Mouse (Mus musculus) midbrain, embryonic 14.5 days (tissue): Measurements from ENCODE around the gene Hsf5. TPM values are rescaled to one million over a fixed set of nuclear protein-coding genes. Genes with fewer than 3 reads are reported as not detected.

Source experiments
- ATAC-seq: fragments of 200-750 bp; cut with Nextera tagmentation; 2 replicates; pipeline ENCODE4 v1.8.0; 2017; ENCODE audit warnings: moderate number of reproducible peaks, moderate library complexity; ENCODE audit not compliant: low FRiP score, low TSS enrichment
- DNase-seq: peaks from one replicate; pipeline ENCODE4 v3.0.0-alpha.2; 2015
- H3K27ac ChIP-seq: fragments of 300-500 bp; sonication (generic); replicated peaks from 2 replicates; pipeline ENCODE4 v1.5.1; 2014; ENCODE audit warnings: mild to moderate bottlenecking, low read depth, low read length, moderate library complexity
- H3K27me3 ChIP-seq: fragments of 300-500 bp; sonication (generic); 2 replicates; pipeline ENCODE4 v1.6.1; 2014; ENCODE audit warnings: low read length, control low read depth, mixed read lengths; ENCODE audit not compliant: control insufficient read depth, insufficient read depth
- H3K36me3 ChIP-seq: fragments of 300-500 bp; sonication (generic); 2 replicates; pipeline ENCODE4 v1.6.1; 2014; ENCODE audit warnings: low read length, control low read depth; ENCODE audit not compliant: control insufficient read depth, insufficient read depth
- H3K4me1 ChIP-seq: fragments of 300-500 bp; sonication (generic); 2 replicates; pipeline ENCODE4 v1.6.1; 2014; ENCODE audit warnings: mild to moderate bottlenecking, antibody characterized with exemption, low read length, control low read depth; ENCODE audit not compliant: control insufficient read depth, insufficient read depth
- H3K4me2 ChIP-seq: fragments of 300-500 bp; sonication (generic); 2 replicates; pipeline ENCODE4 v1.6.1; 2014; ENCODE audit warnings: mild to moderate bottlenecking, low read length, moderate library complexity
- H3K4me3 ChIP-seq: fragments of 300-500 bp; sonication (generic); replicated peaks from 2 replicates; pipeline ENCODE4 v1.5.1; 2014; ENCODE audit warnings: low read depth, low read length
- H3K9ac ChIP-seq: fragments of 300-500 bp; sonication (generic); replicated peaks from 2 replicates; pipeline ENCODE4 v1.6.1; 2014; ENCODE audit warnings: mild to moderate bottlenecking, low read length, moderate library complexity
- H3K9me3 ChIP-seq: fragments of 300-500 bp; sonication (generic); 2 replicates; pipeline ENCODE4 v1.6.1; 2016; ENCODE audit warnings: low read length, control low read depth, mixed read lengths; ENCODE audit not compliant: control insufficient read depth
- WGBS: fragments of 180-500 bp; shearing (Covaris S2); extraction: QIAGEN DNeasy Blood & Tissue Kit; methylation state at CpG from one replicate; pipeline ENCODE4 v1.1.7; 2014; 5-methylcytosine and 5-hydroxymethylcytosine counted together
- polyA plus RNA-seq: library from polyadenylated mRNA; unstranded; fragments of >200 nt; fragmentation: Nextera tagmentation; extraction: Ambion mirVana; gene quantifications from 2 replicates; pipeline ENCODE4 v1.2.1, GENCODE M21; 2014

Gene Hsf5
- polyA plus RNA-seq, 1 experiment from 2014 or later = 0.37 TPM

DNA sequence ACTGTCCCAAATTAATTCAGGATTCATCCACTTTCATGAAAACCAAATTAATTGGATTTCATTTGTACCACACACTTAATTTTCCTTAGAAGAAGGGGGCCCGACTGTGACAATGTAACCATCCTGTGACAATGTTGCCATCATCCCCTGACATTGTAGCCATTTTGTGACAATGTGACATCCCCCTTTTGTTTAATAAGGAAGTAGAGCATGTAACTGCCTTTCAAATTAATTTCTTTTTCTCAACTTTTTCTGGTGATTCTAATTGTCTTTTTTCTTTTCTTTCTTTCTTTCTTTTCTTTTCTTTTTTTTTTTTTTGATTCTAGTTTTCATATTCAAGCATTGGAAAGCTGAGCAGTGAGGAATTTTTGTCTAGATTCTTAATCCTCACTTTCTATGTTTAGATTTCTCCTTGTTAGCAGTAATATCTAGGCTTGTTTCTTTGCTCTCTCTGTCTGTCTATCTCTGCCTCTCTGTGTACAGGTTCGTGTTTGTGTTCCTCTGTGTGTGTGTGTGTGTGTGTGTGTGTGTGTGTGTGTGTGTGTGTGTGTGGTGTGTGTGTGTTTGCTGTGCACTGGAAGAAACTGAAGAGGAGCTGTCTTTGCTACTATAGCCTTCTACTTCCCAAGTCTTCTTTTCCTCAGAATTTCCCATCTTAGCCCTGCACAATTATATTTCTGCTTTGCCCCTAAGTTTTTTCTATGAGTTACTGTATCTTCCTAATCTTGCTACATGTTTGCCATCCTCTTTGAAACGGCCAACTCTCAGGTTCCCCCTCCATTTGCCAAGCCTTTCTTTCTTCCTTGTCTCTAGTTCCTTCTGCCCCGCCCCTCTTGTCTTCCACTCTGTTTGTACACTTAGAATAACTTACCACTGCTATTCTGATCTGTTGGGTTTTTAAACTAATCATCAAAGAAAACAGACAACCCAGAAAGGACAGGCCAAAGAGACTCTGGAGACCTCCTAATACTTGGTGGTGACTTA lies 50.4 kb downstream of the Hsf5 start:
- no peak for DNase-seq

DNA sequence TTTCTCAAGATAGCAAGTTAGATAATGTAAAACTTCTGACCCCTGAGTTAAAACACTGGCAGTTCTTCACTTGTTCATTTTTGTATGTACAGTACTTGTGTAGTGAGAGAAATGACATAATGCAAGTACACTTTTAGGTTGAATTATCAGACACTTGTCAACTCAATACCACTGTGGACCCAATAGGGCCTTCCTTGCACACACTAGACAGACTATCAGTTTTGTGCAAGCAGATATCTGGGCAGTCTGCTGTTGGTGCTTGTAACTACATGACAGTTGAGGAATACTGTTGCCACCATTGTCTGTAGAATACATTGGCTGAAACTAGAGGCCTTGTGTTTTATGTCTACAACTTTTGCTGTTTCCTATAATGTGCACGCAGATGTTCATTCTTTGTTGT lies 56.3 kb downstream of the Hsf5 start:
- no peaks in the 10 kb centered on the region for H3K4me1 ChIP-seq
- DNase-seq (no peak), ATAC-seq (no peak)
- no peaks in the 10 kb centered on the region for H3K36me3 ChIP-seq
- H3K9ac ChIP-seq = no peak overlapping the region
- H3K27ac ChIP-seq = no peak overlapping the region
- H3K27me3 ChIP-seq = no peaks in the 10 kb centered on the region
- WGBS = 94% methylated on average over 1 of the region's 1 CpGs
- H3K4me2 ChIP-seq = no peak overlapping the region
- H3K4me3 ChIP-seq = no peak overlapping the region
- H3K9me3 ChIP-seq = no peaks in the 10 kb centered on the region

More for the DNA sequence above, 50.4 kb downstream of the Hsf5 start:
- Histone ChIP-seq H3K36me3 (no peaks in the 10 kb centered on the region), H3K9ac (no peak overlapping the region), H3K4me1 (peaks cover 3% of the 10 kb centered on the region; the same call in 1 of the 2 replicates), H3K27me3 (peaks cover 15% of the 10 kb centered on the region), H3K4me3 (no peak overlapping the region), H3K9me3 (no peaks in the 10 kb centered on the region), H3K27ac (no peak overlapping the region), H3K4me2 (no peak overlapping the region)
- 72% methylated on average over 4 of the region's 4 CpGs for WGBS
- no peak for ATAC-seq

DNA sequence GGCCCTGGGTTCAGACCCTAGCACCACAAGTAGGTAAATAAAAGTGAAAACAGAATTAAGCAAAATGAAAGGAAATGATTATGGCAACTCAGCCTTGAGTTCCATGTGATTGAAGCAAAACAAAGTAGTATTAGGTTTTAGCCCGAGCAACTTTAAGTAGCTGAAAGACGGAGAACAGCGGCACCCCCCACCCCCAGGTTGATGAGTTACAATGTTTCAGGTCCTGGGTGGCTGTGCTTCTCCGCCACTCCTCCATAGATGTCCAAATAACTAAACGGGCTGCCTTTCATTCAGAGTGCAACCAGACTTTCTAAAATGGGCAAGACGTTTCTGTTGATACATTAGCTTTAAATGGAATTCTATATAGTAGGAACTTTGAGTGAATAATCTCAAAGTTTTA lies 58.6 kb downstream of the Hsf5 start:
- Histone ChIP-seq H3K4me3 (no peak overlapping the region), H3K4me2 (no peak overlapping the region), H3K27ac (no peak overlapping the region), H3K4me1 (no peaks in the 10 kb centered on the region), H3K27me3 (no peaks in the 10 kb centered on the region), H3K9ac (no peak overlapping the region), H3K36me3 (no peaks in the 10 kb centered on the region), H3K9me3 (no peaks in the 10 kb centered on the region)
- 94% methylated on average over 6 of the region's 6 CpGs for WGBS
- ATAC-seq (no peak), DNase-seq (no peak)

DNA sequence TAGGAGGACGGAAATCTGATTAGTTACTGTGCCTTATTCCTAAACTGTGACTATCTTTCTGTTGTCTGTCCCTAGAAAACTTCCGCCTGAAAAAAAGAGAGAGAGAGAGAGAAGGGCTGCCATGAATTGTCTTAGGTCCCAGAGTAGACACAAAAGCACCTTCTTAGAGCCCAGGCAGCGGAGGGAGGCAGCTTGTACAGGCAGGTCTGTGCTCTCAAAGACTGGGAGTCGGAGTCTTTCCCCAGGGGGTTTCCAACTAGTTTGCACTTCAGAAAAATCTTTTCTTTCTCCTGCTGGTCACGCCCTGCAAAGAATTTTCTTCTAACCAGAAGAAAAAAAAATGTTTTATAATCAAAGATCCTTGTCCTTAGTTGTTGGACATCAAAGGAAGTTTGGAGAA lies 60.8 kb downstream of the Hsf5 start:
- ATAC-seq (no peak), DNase-seq (no peak)
- H3K4me2 ChIP-seq = no peak overlapping the region
- WGBS = 25% methylated on average over 5 of the region's 5 CpGs
- H3K9ac ChIP-seq = no peak overlapping the region
- no peak overlapping the region for H3K4me3 ChIP-seq
- no peaks in the 10 kb centered on the region for H3K36me3 ChIP-seq
- H3K27ac ChIP-seq = no peak overlapping the region
- H3K4me1 ChIP-seq = no peaks in the 10 kb centered on the region
- H3K9me3 ChIP-seq = no peaks in the 10 kb centered on the region
- no peaks in the 10 kb centered on the region for H3K27me3 ChIP-seq

DNA sequence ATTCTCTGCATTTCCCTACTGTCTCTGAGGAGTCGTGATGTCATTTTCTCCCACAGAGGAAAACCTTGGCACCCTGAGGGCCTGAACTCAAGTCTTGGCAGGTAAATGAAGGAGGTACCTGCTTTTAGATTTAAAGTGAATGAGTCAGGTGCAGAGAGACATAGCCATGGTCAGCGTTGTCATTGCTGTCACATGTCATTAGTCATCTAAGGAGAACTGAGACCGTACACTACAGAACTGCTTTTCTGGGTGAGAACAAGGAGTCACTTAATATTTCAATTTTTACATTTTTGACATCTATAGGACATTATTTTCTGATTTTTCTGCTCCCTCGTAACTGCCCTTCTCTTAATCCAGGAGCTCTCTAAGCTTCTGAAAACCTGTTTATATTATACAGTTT lies 61.6 kb downstream of the Hsf5 start:
- ATAC-seq = no peak
- Histone ChIP-seq H3K27me3 (no peaks in the 10 kb centered on the region), H3K36me3 (no peaks in the 10 kb centered on the region)

DNA sequence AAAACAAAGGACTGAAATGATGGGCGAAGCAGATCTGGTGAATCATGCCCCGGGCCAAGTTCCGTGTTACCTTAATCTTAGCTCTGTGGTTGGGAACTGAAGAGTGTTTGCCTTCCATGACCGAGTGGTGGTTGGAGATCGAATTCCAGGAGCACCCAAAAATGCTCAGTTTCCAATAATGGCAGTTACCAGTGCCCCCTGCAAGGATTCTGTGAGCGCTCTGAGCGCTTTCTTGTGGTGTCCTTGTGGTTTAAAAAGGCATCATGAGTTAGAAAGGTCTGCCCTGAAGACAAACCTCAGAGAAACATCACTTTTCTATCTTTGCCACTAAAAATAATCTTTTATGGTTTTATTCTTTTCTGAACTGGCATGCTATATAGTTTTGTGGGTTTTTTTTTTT lies 62.0 kb downstream of the Hsf5 start:
- 94% methylated on average over 7 of the region's 7 CpGs for WGBS
- no peaks in the 10 kb centered on the region for H3K27me3 ChIP-seq
- no peak overlapping the region for H3K4me2 ChIP-seq
- DNase-seq = no peak
- no peaks in the 10 kb centered on the region for H3K36me3 ChIP-seq
- no peak overlapping the region for H3K27ac ChIP-seq
- no peak for ATAC-seq
- H3K9ac ChIP-seq = no peak overlapping the region
- no peaks in the 10 kb centered on the region for H3K4me1 ChIP-seq
- H3K4me3 ChIP-seq = no peak overlapping the region
- no peaks in the 10 kb centered on the region for H3K9me3 ChIP-seq

More for the DNA sequence above, 61.6 kb downstream of the Hsf5 start:
- Histone ChIP-seq H3K4me1 (no peaks in the 10 kb centered on the region), H3K4me3 (no peak overlapping the region), H3K9ac (no peak overlapping the region), H3K9me3 (no peaks in the 10 kb centered on the region), H3K27ac (no peak overlapping the region), H3K4me2 (no peak overlapping the region)
- WGBS = 84% methylated on average over 4 of the region's 4 CpGs
- no peak for DNase-seq

DNA sequence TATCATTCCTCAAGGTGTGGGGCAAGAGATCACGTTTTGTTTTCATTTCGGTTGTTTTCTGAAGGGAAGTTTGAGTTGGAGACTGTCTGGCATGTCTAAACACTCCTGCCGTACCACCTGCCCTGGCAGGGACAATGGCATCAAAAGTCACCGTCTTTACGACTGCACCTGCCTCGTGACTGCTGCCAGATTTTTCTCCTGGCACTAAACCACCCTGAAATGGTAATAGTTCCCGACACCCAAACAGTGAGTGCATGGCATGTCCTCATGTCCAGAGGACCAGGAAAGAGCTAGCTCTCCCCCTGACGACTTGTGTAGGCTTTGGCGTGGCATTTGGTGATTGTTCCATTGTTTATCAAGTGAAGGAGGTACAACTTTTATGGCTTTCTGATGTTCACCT lies 63.8 kb downstream of the Hsf5 start:
- Histone ChIP-seq H3K4me1 (no peaks in the 10 kb centered on the region), H3K9me3 (no peaks in the 10 kb centered on the region), H3K27ac (no peak overlapping the region), H3K4me2 (no peak overlapping the region), H3K4me3 (no peak overlapping the region), H3K36me3 (no peaks in the 10 kb centered on the region), H3K27me3 (no peaks in the 10 kb centered on the region), H3K9ac (no peak overlapping the region)
- 91% methylated on average over 9 of the region's 9 CpGs for WGBS
- no peak for DNase-seq
- no peak for ATAC-seq

DNA sequence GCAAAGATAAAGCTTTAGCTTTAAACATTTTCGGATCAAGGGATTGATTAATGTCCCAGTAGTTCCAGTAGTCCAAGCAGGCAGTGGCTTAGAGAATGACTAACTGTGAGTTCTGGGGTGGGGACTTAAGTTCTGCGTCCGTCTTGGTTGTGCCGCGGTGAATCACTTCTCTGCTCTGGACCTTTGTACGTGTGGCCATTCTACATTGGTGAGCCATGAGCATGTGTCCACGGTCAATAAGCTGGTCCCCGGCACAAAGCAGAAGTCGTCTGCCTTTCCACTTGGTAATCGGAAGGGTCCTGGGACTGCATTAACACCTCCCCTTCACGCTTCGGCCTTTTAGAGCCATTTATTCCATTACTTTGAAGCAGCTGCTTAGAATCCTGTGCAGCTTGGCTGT lies 65.1 kb downstream of the Hsf5 start:
- no peak overlapping the region for H3K9ac ChIP-seq
- no peak overlapping the region for H3K4me2 ChIP-seq
- H3K9me3 ChIP-seq = no peaks in the 10 kb centered on the region
- no peaks in the 10 kb centered on the region for H3K36me3 ChIP-seq
- WGBS = 80% methylated on average over 12 of the region's 12 CpGs
- ATAC-seq (no peak), DNase-seq (no peak)
- H3K27ac ChIP-seq = no peak overlapping the region
- H3K27me3 ChIP-seq = no peaks in the 10 kb centered on the region
- H3K4me1 ChIP-seq = no peaks in the 10 kb centered on the region
- no peak overlapping the region for H3K4me3 ChIP-seq
